Mouse (Mus musculus) layer of hippocampus, postnatal 25 days (tissue): Measurements from ENCODE around the gene Fdxr. TPM values are rescaled to one million over a fixed set of nuclear protein-coding genes. Genes with fewer than 3 reads are reported as not detected.

Experiments
- DNase-seq, 2 experiments: peaks; one replicate each; pipeline ENCODE4 v3.0.0; 2022; ENCODE audit warnings: mixed read lengths in 2 of 2, low spot score in 1 of 2; ENCODE audit errors: extremely low spot score in 1 of 2
- total RNA-seq, 2 experiments: library from RNA; stranded (reverse); gene quantifications; 2 replicates each; pipeline ENCODE4 v1.2.3; 2021

Fdxr gene
- total RNA-seq, 2 experiments from 2014 or later: 18.6 to 21.2 TPM

GRCm38 (mm10) chr11:115246386-115246785 lies 30.5 kb downstream of the Fdxr start:
- DNase-seq: no peak

GRCm38 (mm10) chr11:115244840-115245239 lies 32.0 kb downstream of the Fdxr start:
- no peak for DNase-seq

- no peak for DNase-seq
These were observed 33.1 kb downstream of the Fdxr start for GRCm38 (mm10) chr11:115243783-115244182.

- no peak for DNase-seq
These were observed 34.1 kb downstream of the Fdxr start for GRCm38 (mm10) chr11:115242746-115243145.

GRCm38 (mm10) chr11:115241402-115241801 lies 35.4 kb downstream of the Fdxr start:
- DNase-seq: no peak

GRCm38 (mm10) chr11:115236570-115236969 lies 40.3 kb downstream of the Fdxr start:
- no peak for DNase-seq

- DNase-seq: no peak
These were observed 42.4 kb downstream of the Fdxr start for GRCm38 (mm10) chr11:115234320-115235044.

GRCm38 (mm10) chr11:115233526-115234290 lies 43.1 kb downstream of the Fdxr start:
- DNase-seq: no peak

GRCm38 (mm10) chr11:115232889-115233288 lies 44.0 kb downstream of the Fdxr start:
- DNase-seq: no peak

GRCm38 (mm10) chr11:115231924-115232323 lies 44.9 kb downstream of the Fdxr start:
- DNase-seq: no peak

GRCm38 (mm10) chr11:115231168-115231915 lies 45.5 kb downstream of the Fdxr start:
- DNase-seq: no peak

- DNase-seq: no peak
These were observed 47.6 kb downstream of the Fdxr start for GRCm38 (mm10) chr11:115229021-115229930.

- no peak for DNase-seq
These were observed 48.4 kb downstream of the Fdxr start for GRCm38 (mm10) chr11:115228430-115228829.

- no peak for DNase-seq
These were observed 49.2 kb downstream of the Fdxr start for GRCm38 (mm10) chr11:115227640-115228039.

- no peak for DNase-seq
These were observed 49.9 kb downstream of the Fdxr start for GRCm38 (mm10) chr11:115226811-115227491.

- no peak for DNase-seq
These were observed 51.5 kb downstream of the Fdxr start for GRCm38 (mm10) chr11:115225301-115225700.

GRCm38 (mm10) chr11:115224889-115225288 lies 52.0 kb downstream of the Fdxr start:
- peak in 1 of 2 experiments; percentile 77 for DNase-seq

- DNase-seq: no peak
These were observed 53.0 kb downstream of the Fdxr start for GRCm38 (mm10) chr11:115223877-115224276.

GRCm38 (mm10) chr11:115223451-115223850 lies 53.4 kb downstream of the Fdxr start:
- no peak for DNase-seq
